Mouse (Mus musculus) kidney, adult 2 months (tissue): Measurements from ENCODE around the gene Dact2. TPM values are rescaled to one million over a fixed set of nuclear protein-coding genes. Genes with fewer than 3 reads are reported as not detected.

Source experiments
- DNase-seq: peaks from one replicate; pipeline ENCODE4 v3.0.0; 2021
- H3K27ac ChIP-seq: fragments of 200-500 bp; 2 replicates; pipeline ENCODE4 v1.5.1; 2012; ENCODE audit warnings: low read depth, low read length, control low read depth, inconsistent platforms; ENCODE audit not compliant: insufficient read depth
- H3K27me3 ChIP-seq: fragments of 200-500 bp; replicated peaks from 2 replicates; pipeline ENCODE4 v1.6.1; 2012; ENCODE audit warnings: mild to moderate bottlenecking, moderate library complexity, low read length, inconsistent platforms; ENCODE audit not compliant: control insufficient read depth, insufficient read depth
- H3K36me3 ChIP-seq: fragments of 200-500 bp; 2 replicates; pipeline ENCODE4 v1.6.1; 2012; ENCODE audit warnings: mild to moderate bottlenecking, moderate library complexity, low read length, inconsistent platforms; ENCODE audit not compliant: control insufficient read depth, insufficient read depth
- H3K4me1 ChIP-seq: fragments of 200-500 bp; 2 replicates; pipeline ENCODE4 v1.6.1; 2011; ENCODE audit warnings: low read length; ENCODE audit not compliant: control insufficient read depth, insufficient read depth
- H3K4me3 ChIP-seq: fragments of 200-500 bp; 2 replicates; pipeline ENCODE4 v1.5.1; 2011; ENCODE audit warnings: mild to moderate bottlenecking, low read depth, low read length, control low read depth; ENCODE audit not compliant: insufficient read depth
- CTCF ChIP-seq: fragments of 200-500 bp; conservative IDR thresholded peaks from 2 replicates; pipeline ENCODE4 v1.5.1; 2011; ENCODE audit warnings: low read depth, mild to moderate bottlenecking, control low read depth, low read length, moderate library complexity, mixed read lengths; ENCODE audit not compliant: insufficient read depth, insufficient read length
- POLR2A ChIP-seq: fragments of 200-500 bp; IDR thresholded peaks from one replicate; pipeline ENCODE4 v1.6.1; 2011; ENCODE audit warnings: low read depth, low read length, control low read depth
- WGBS: fragments of 180-500 bp; shearing (Covaris S2); methylation state at CpG from one replicate; pipeline ENCODE4 v1.1.7; 2018; 5-methylcytosine and 5-hydroxymethylcytosine counted together
- polyA plus RNA-seq: library from polyadenylated mRNA; depleted of rRNA; stranded (reverse); fragments of >200 nt; gene quantifications from 2 replicates; pipeline ENCODE4 v1.2.3, GENCODE M21; 2012

Gene Dact2
- polyA plus RNA-seq, 1 experiment = 24.2 TPM

- no peaks in the 10 kb centered on the region for H3K36me3 ChIP-seq
- H3K27ac ChIP-seq = no peak overlapping the region
- no peaks in the 10 kb centered on the region for H3K27me3 ChIP-seq
- 92% methylated on average over 8 of the region's 8 CpGs for WGBS
- no peak for DNase-seq
- no peaks in the 10 kb centered on the region for H3K4me1 ChIP-seq
- H3K4me3 ChIP-seq = no peak overlapping the region
- TF ChIP-seq POLR2A (no peak), CTCF (no peak)
Observed at GRCm38 (mm10) chr17:14242634-14243033, 38.5 kb upstream of the Dact2 start.

GRCm38 (mm10) chr17:14239960-14240359 is 35.9 kb upstream of the Dact2 start:
- Histone ChIP-seq H3K27me3 (no peaks in the 10 kb centered on the region), H3K36me3 (no peaks in the 10 kb centered on the region), H3K27ac (no peak overlapping the region), H3K4me3 (no peak overlapping the region), H3K4me1 (no peaks in the 10 kb centered on the region)
- WGBS = 71% methylated on average over 10 of the region's 10 CpGs
- no peak for TF ChIP-seq POLR2A
- no peak for TF ChIP-seq CTCF
- no peak for DNase-seq

DNA sequence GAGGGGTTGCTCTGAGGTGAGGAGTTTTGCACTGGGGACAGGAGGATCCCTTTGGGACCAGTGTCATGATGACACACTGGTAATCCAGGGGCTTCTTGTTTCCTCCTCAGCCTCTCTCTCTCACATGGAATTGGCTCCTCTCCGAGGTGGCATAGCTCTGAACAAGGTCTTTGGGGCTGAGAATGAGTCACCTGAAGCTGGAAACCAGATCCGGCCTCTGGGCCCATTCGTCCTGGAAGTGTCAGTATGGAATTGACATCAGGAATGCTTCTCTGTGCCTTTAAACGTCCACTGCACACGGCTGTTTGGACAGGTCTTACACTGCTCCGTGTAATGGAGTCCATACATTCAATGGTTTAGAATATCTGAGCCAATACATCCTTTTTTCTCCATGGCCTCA is 33.0 kb upstream of the Dact2 start:
- Histone ChIP-seq H3K4me1 (no peaks in the 10 kb centered on the region), H3K27me3 (no peaks in the 10 kb centered on the region), H3K4me3 (no peak overlapping the region), H3K27ac (no peak overlapping the region), H3K36me3 (no peaks in the 10 kb centered on the region)
- no peak for DNase-seq
- 39% methylated on average over 6 of the region's 6 CpGs for WGBS
- no peak for TF ChIP-seq POLR2A
- TF ChIP-seq CTCF = no peak

DNA sequence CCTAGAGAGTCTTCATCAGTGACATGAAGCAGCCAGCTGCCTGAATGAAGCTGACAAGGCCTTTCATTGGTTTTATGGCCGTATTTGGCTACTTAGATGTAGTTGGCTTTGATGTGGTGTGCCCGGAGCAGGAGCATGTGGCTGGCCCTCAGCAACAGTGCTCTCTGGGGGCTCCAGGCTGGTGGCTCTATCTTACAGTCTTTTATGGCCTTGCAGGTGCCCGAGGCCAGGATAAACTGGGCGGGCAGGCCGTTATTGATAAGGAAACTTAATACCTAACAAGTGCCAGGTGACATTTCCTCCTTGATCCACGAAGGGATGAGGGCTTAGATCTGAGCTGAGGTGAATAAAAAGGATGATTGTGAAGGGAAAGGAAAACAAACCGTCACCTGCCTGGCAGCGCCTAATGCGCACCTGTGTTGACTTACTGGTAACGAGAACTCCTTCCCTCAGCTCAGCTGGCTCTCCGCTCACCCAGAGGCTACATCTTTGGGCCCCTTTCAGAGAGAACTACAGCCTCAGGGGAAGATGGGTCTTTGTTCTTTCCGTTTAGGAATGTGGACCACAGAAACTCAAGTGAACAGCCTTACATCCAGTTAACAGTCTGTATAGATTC is 30.8 kb upstream of the Dact2 start:
- Histone ChIP-seq H3K27me3 (no peaks in the 10 kb centered on the region), H3K4me3 (no peak overlapping the region), H3K36me3 (no peaks in the 10 kb centered on the region), H3K4me1 (no peaks in the 10 kb centered on the region), H3K27ac (no peak overlapping the region)
- DNase-seq = no peak
- TF ChIP-seq POLR2A = no peak
- TF ChIP-seq CTCF = no peak
- WGBS = 55% methylated on average over 12 of the region's 12 CpGs

DNA sequence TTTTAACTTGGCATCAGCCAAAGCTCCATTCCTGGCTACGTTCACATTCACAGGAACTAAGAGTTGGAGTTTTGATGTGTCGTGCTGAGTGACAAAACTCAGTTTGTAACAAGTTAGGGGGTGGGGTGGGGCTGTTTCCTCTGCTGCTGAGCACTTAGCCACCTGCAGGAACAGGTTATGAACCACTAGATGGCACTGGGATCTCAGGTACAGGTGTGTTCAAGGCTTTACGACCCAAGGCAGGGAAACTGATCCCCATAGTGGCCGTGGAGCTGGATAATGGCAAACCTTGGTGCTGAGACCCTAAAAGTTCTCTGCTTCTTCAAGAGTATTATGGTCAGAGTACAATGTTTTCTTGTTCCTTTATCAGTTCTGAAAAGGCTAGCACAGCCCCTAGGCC is 29.6 kb upstream of the Dact2 start:
- Histone ChIP-seq H3K27ac (no peak overlapping the region), H3K27me3 (no peaks in the 10 kb centered on the region), H3K4me1 (no peaks in the 10 kb centered on the region), H3K4me3 (no peak overlapping the region), H3K36me3 (no peaks in the 10 kb centered on the region)
- no peak for TF ChIP-seq POLR2A
- TF ChIP-seq CTCF = peak; percentile 43; the same call in 1 of the 2 replicates
- DNase-seq = no peak
- WGBS = 46% methylated on average over 4 of the region's 4 CpGs

GRCm38 (mm10) chr17:14232629-14233028 is 28.5 kb upstream of the Dact2 start:
- H3K4me3 ChIP-seq = no peak overlapping the region
- H3K27ac ChIP-seq = no peak overlapping the region
- H3K4me1 ChIP-seq = no peaks in the 10 kb centered on the region
- no peaks in the 10 kb centered on the region for H3K27me3 ChIP-seq
- peak; percentile 73 for TF ChIP-seq CTCF
- TF ChIP-seq POLR2A = no peak
- peak; percentile 73 for DNase-seq
- H3K36me3 ChIP-seq = no peaks in the 10 kb centered on the region
- 57% methylated on average over 3 of the region's 3 CpGs for WGBS

DNA sequence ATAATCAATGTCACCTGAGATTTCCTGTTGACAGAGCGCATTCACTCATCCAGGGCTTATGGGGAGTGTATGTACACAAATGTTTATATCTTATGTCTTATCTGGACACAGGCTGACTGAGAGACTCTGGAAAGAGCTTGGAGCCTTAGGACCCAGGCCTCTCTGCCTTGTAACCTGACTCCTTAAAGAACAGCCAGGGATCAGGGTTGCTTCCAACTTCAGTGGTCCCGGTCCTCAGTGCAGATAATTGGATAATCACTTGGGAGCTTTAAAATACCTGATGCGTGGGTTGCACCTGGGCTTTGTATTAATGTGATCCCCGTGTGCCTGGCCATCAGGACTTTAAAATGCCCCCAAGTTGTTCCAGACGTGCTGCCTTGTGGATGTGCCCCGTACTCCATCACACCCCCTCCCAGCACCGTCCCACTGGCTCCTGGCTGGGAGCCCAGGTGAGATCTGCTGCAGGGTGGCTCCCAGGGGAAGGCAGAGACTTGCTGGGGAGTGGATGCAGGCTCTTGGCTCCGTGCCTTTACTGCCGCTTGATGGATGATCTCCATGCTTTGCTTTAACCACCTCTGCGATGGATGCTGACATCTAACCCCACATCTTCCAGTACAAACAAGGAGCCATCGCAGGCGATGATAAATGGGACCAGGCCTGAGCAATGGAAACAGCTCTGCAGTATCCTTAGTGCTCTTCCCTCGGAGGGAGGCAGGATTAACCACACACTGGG is 26.8 kb upstream of the Dact2 start:
- Histone ChIP-seq H3K27ac (no peak overlapping the region), H3K36me3 (no peaks in the 10 kb centered on the region), H3K27me3 (no peaks in the 10 kb centered on the region), H3K4me1 (no peaks in the 10 kb centered on the region), H3K4me3 (no peak overlapping the region)
- DNase-seq = no peak
- WGBS = 19% methylated on average over 13 of the region's 13 CpGs
- no peak for TF ChIP-seq POLR2A
- TF ChIP-seq CTCF = no peak

GRCm38 (mm10) chr17:14228381-14228780 is 24.3 kb upstream of the Dact2 start:
- no peak overlapping the region for H3K27ac ChIP-seq
- H3K27me3 ChIP-seq = no peaks in the 10 kb centered on the region
- TF ChIP-seq CTCF = no peak
- DNase-seq = peak; percentile 80
- no peaks in the 10 kb centered on the region for H3K36me3 ChIP-seq
- H3K4me1 ChIP-seq = no peaks in the 10 kb centered on the region
- no peak overlapping the region for H3K4me3 ChIP-seq
- WGBS = 48% methylated on average over 4 of the region's 4 CpGs
